Mouse (Mus musculus): ENCODE results near the gene Gm42906. TPM values are rescaled to one million over a fixed set of nuclear protein-coding genes. Genes with fewer than 3 reads are reported as not detected.

Gene Gm42906
- polyA plus RNA-seq, 1 experiment from 2014 or later = not detected

DNA sequence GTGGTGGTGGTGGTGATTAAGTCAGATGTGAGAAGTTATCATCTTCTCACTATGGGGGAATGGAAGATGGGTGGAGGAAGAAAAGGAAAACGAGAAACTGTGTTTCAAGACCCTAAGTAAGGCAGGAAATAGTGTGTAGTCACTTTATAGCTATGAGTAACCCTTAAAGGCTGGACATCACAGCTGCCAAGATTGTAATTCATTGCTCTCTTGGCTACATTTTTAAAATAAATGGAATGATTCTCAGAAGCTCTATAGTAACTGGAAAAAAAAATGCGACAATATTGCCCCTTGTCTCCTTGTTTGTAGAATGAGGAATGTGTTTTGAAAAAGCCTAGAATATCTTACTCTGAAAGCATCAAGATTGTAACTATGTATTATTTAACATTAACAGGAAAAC is 235.7 kb downstream of the Gm42906 start:
- Histone ChIP-seq H3K27me3 (replicated peaks; ENCODE audit: control insufficient read depth, insufficient read depth, low read length) (0 out of 2 replicates have a peak, but pooled peaks cover 2% of the 10 kb centered on the region), H3K27ac (ENCODE audit: low read length) (no peak overlapping the region), H3K36me3 (ENCODE audit: control insufficient read depth, insufficient read depth) (no peaks in the 10 kb centered on the region), H3K4me2 (ENCODE audit: low read length) (no peak overlapping the region), H3K9me3 (ENCODE audit: control insufficient read depth, low read length) (no peaks in the 10 kb centered on the region), H3K4me3 (replicated peaks; ENCODE audit: low read length) (no peak overlapping the region), H3K9ac (replicated peaks; ENCODE audit: low read depth, low read length) (no peak overlapping the region), H3K4me1 (replicated peaks; ENCODE audit: control insufficient read depth, insufficient read depth, low read length) (peaks cover 6% of the 10 kb centered on the region)
- 85% methylated on average over 2 of the region's 2 CpGs for WGBS
- ATAC-seq = no peak

DNA sequence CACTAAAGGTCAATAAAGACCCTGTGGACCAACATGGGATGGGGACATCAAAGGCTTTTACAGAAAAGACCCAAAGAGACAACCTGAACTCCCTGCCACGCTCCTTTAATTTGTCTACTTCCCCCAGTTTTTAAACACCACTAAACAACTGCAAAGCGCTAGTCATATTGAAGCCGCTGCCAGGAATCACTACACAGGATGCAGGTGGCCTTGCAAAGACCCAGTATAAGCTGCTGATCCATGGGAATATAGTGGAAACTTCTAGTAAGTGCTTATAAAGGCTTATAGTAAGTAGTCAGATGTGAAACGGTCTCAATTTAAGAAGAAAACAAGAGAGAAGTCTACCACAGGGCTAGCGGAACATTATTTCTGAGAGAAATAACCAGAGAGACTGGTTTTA is 237.2 kb downstream of the Gm42906 start:
- Histone ChIP-seq H3K4me3 (replicated peaks; ENCODE audit: low read length) (no peak overlapping the region), H3K36me3 (ENCODE audit: control insufficient read depth, insufficient read depth) (no peaks in the 10 kb centered on the region), H3K9me3 (ENCODE audit: control insufficient read depth, low read length) (no peaks in the 10 kb centered on the region), H3K4me2 (ENCODE audit: low read length) (no peak overlapping the region), H3K4me1 (replicated peaks; ENCODE audit: control insufficient read depth, insufficient read depth, low read length) (peaks cover 6% of the 10 kb centered on the region), H3K27ac (ENCODE audit: low read length) (no peak overlapping the region), H3K27me3 (replicated peaks; ENCODE audit: control insufficient read depth, insufficient read depth, low read length) (0 out of 2 replicates have a peak, but pooled peaks cover 2% of the 10 kb centered on the region), H3K9ac (replicated peaks; ENCODE audit: low read depth, low read length) (no peak overlapping the region)
- WGBS = 74% methylated on average over 5 of the region's 5 CpGs
- ATAC-seq = no peak

DNA sequence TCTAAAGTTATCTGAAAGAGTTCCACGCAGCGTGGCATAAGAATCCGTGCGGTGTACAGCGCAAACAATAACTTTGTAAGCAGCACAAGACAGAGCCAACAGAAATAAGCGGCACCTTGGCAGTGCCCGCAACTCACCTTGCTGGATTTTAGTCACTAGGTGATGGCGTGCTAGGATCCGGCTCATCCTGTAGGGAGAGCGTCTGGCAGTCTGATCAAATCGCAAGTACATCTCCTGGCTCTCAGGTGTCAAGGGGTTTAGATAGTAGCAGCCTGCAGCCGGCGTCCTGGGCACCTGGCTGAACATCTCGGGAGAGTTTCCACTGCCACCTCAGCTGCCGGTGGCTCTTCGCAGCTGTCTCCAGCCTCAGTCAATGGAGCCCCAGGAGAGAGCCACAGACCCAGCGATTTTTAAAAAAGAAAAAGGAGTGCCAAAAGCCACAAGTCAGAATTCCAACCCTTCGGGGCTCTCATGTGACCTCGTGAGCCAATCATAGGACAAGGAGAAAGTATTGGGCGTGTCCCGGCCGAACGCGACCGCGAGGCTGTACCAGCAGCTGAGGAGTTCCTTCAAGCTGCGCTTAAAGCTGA is 238.1 kb downstream of the Gm42906 start:
- no peaks in the 10 kb centered on the region for H3K36me3 ChIP-seq (ENCODE audit: control insufficient read depth, insufficient read depth)
- ATAC-seq = peak; percentile 97
- H3K27me3 ChIP-seq (replicated peaks; ENCODE audit: control insufficient read depth, insufficient read depth, low read length) = 0 out of 2 replicates have a peak, but pooled peaks cover 2% of the 10 kb centered on the region
- H3K9me3 ChIP-seq (ENCODE audit: control insufficient read depth, low read length) = no peaks in the 10 kb centered on the region
- no peak overlapping the region for H3K27ac ChIP-seq (ENCODE audit: low read length)
- WGBS = 1% methylated on average over 27 of the region's 27 CpGs
- H3K4me1 ChIP-seq (replicated peaks; ENCODE audit: control insufficient read depth, insufficient read depth, low read length) = peaks cover 6% of the 10 kb centered on the region
- H3K4me3 ChIP-seq (replicated peaks; ENCODE audit: low read length) = peak overlapping the region; percentile 56
- peak overlapping the region; percentile 94 for H3K4me2 ChIP-seq (ENCODE audit: low read length)
- peak overlapping the region; percentile 56 for H3K9ac ChIP-seq (replicated peaks; ENCODE audit: low read depth, low read length)

DNA sequence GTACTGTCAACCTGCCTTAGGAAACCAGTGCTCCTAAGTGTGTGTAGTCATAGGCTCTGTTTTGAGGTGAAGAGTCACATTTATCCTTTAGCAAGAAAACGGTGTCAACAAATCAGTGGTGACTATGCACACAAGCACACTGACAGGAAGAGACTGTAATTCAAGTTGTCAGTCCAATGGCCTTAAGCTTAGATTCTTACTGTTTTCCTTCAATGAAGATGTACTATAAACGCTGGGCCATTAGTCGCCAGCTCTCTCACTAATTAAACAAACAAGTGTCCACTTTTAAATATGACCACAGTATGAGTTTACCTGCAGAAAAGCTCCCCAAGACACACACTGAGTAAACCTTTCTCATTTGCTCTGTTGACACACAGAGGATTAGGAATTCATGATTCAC is 238.6 kb downstream of the Gm42906 start:
- no peak overlapping the region for H3K9ac ChIP-seq (replicated peaks; ENCODE audit: low read depth, low read length)

DNA sequence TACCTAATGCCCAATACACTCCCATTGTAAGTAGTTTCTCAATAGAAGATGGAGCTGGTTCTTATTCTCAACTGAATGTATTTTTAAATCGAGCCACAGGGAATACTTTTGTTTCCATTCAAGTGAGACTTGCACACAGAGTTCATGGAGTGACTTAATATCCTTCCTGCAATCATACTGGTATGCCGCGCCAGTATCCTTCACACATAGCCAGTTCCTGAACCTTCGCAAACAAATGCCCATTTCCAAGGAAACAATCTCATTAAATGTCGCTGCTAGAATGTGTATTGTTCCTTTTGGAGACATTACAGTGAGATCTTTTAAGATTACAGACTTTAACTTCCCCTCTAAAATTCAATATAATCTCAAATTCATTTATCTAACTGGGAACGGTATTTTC is 239.3 kb downstream of the Gm42906 start:
- no peak for ATAC-seq
- H3K4me2 ChIP-seq (ENCODE audit: low read length) = no peak overlapping the region
- 0 out of 2 replicates have a peak, but pooled peaks cover 2% of the 10 kb centered on the region for H3K27me3 ChIP-seq (replicated peaks; ENCODE audit: control insufficient read depth, insufficient read depth, low read length)
- H3K27ac ChIP-seq (ENCODE audit: low read length) = no peak overlapping the region
- no peaks in the 10 kb centered on the region for H3K9me3 ChIP-seq (ENCODE audit: control insufficient read depth, low read length)
- no peak overlapping the region for H3K9ac ChIP-seq (replicated peaks; ENCODE audit: low read depth, low read length)
- peaks cover 6% of the 10 kb centered on the region for H3K4me1 ChIP-seq (replicated peaks; ENCODE audit: control insufficient read depth, insufficient read depth, low read length)
- 64% methylated on average over 6 of the region's 6 CpGs for WGBS
- no peaks in the 10 kb centered on the region for H3K36me3 ChIP-seq (ENCODE audit: control insufficient read depth, insufficient read depth)
- H3K4me3 ChIP-seq (replicated peaks; ENCODE audit: low read length) = no peak overlapping the region

More for the DNA sequence above, 238.6 kb downstream of the Gm42906 start:
- Histone ChIP-seq H3K27ac (ENCODE audit: low read length) (no peak overlapping the region), H3K4me3 (replicated peaks; ENCODE audit: low read length) (peak overlapping the region; percentile 56), H3K27me3 (replicated peaks; ENCODE audit: control insufficient read depth, insufficient read depth, low read length) (0 out of 2 replicates have a peak, but pooled peaks cover 2% of the 10 kb centered on the region), H3K9me3 (ENCODE audit: control insufficient read depth, low read length) (no peaks in the 10 kb centered on the region), H3K36me3 (ENCODE audit: control insufficient read depth, insufficient read depth) (no peaks in the 10 kb centered on the region), H3K4me1 (replicated peaks; ENCODE audit: control insufficient read depth, insufficient read depth, low read length) (peaks cover 6% of the 10 kb centered on the region), H3K4me2 (ENCODE audit: low read length) (peak overlapping the region; percentile 94)
- 33% methylated on average over 3 of the region's 3 CpGs for WGBS
- ATAC-seq = no peak

DNA sequence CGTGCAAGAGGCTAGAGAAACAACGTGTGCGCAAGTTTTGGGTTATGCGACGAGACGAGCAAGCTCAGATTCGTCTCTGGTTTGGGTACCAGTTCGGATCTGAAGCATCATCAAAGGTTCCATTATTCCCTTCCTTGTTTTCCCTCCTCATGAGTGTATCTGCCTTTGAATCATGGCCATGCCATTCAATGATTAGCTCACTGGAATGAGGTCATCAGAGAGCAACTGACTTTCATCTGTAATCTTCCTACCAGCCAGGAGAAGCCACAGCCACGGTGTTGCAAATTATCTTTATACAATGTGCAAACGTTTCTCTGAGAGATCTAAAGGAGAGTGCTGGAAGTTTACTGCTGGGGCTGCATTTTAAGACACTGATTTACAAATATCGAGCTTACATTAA is 240.6 kb downstream of the Gm42906 start:
- Histone ChIP-seq H3K4me2 (ENCODE audit: low read length) (no peak overlapping the region), H3K4me3 (replicated peaks; ENCODE audit: low read length) (no peak overlapping the region), H3K4me1 (replicated peaks; ENCODE audit: control insufficient read depth, insufficient read depth, low read length) (peaks cover 6% of the 10 kb centered on the region), H3K27ac (ENCODE audit: low read length) (no peak overlapping the region), H3K9me3 (ENCODE audit: control insufficient read depth, low read length) (no peaks in the 10 kb centered on the region), H3K9ac (replicated peaks; ENCODE audit: low read depth, low read length) (no peak overlapping the region), H3K36me3 (ENCODE audit: control insufficient read depth, insufficient read depth) (no peaks in the 10 kb centered on the region), H3K27me3 (replicated peaks; ENCODE audit: control insufficient read depth, insufficient read depth, low read length) (0 out of 2 replicates have a peak, but pooled peaks cover 2% of the 10 kb centered on the region)
- 75% methylated on average over 11 of the region's 11 CpGs for WGBS
- ATAC-seq = no peak

DNA sequence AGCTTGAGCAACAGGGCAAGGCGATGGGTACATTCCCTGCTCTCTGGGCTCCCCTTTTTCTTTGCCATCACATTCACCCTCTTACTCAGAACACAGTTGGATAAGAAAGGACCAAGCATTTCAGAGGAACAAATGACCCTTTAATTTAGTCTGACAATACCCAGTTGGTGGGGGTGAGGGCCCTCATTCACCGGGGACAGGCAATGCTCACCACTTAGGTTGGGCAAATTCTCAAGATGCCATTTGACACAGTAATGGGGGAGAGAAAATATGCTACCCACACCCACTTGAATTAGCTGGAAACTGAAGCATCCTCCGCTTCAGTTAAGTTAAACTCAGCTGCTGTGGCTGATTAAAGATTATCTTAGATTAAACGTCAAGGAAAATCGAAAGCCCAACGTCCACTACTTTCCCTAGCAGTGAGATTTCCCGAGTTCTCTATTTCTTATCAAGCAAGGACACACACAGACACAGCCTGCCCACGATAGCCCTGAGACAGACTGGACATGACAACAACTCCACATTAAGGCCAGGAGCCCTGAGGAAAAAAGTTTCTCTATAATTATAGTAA is 242.6 kb downstream of the Gm42906 start:
- no peak overlapping the region for H3K4me2 ChIP-seq (ENCODE audit: low read length)
- no peak overlapping the region for H3K9ac ChIP-seq (replicated peaks; ENCODE audit: low read depth, low read length)

DNA sequence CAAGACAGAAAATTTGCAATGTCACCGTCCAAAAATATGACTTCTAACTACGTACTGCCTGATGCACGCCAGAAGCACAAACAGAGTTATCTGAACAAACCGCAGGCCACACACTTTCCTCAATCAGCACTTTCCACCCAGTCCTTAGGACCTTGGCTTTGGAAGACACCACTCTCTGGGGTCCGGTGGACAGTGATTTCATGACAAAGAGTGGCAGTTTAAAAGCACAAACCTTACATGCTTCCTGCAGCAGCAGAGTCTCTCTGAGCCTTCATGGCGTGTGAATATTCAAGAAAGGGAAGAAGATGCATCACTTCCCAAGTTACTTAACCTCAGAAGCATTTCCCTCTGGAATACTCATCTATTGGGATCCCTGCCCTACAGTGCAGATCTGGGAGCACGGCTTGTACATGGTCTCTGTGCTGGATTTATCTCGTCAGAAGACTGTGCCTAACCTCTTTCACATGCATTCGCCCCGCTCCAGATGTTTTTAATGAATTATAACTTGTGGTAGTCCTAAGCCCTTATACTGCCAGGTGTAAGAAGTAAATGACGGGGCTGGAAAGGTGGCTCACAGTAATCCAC is 244.2 kb downstream of the Gm42906 start:
- no peaks in the 10 kb centered on the region for H3K36me3 ChIP-seq (ENCODE audit: control insufficient read depth, insufficient read depth)
- H3K4me2 ChIP-seq (ENCODE audit: low read length) = no peak overlapping the region
- no peaks in the 10 kb centered on the region for H3K4me1 ChIP-seq (replicated peaks; ENCODE audit: control insufficient read depth, insufficient read depth, low read length)
- H3K9me3 ChIP-seq (ENCODE audit: control insufficient read depth, low read length) = no peaks in the 10 kb centered on the region
- no peaks in the 10 kb centered on the region for H3K27me3 ChIP-seq (replicated peaks; ENCODE audit: control insufficient read depth, insufficient read depth, low read length)
- H3K27ac ChIP-seq (ENCODE audit: low read length) = no peak overlapping the region
- H3K4me3 ChIP-seq (replicated peaks; ENCODE audit: low read length) = no peak overlapping the region
- H3K9ac ChIP-seq (replicated peaks; ENCODE audit: low read depth, low read length) = no peak overlapping the region
- ATAC-seq = no peak
- 92% methylated on average over 11 of the region's 11 CpGs for WGBS

More for the DNA sequence above, 242.6 kb downstream of the Gm42906 start:
- H3K27me3 ChIP-seq (replicated peaks; ENCODE audit: control insufficient read depth, insufficient read depth, low read length) = 0 out of 2 replicates have a peak, but pooled peaks cover 2% of the 10 kb centered on the region
- H3K36me3 ChIP-seq (ENCODE audit: control insufficient read depth, insufficient read depth) = no peaks in the 10 kb centered on the region
- 72% methylated on average over 8 of the region's 8 CpGs for WGBS
- no peak for ATAC-seq
- no peak overlapping the region for H3K4me3 ChIP-seq (replicated peaks; ENCODE audit: low read length)
- no peak overlapping the region for H3K27ac ChIP-seq (ENCODE audit: low read length)
- H3K4me1 ChIP-seq (replicated peaks; ENCODE audit: control insufficient read depth, insufficient read depth, low read length) = peaks cover 6% of the 10 kb centered on the region
- no peaks in the 10 kb centered on the region for H3K9me3 ChIP-seq (ENCODE audit: control insufficient read depth, low read length)

DNA sequence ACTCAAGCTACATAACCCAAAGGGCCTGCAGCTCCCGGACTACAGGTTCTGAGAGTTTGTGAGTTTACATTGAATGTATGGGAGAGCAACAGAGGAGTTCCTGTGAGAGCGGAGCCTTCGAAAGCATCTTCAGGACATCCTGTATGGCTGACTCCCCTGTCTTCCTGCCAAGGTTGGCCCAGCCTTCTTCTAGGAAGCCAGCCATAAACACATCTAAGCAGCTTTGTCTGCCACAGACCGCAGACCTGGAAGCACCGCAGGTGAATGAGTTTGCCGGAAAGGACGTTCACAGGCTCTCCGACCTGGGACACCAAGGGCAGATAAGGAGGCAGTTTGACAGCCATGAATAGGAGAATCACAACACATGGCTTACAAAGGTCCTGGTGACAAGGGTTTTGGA is 246.7 kb downstream of the Gm42906 start:
- Histone ChIP-seq H3K9me3 (ENCODE audit: control insufficient read depth, low read length) (no peaks in the 10 kb centered on the region), H3K4me1 (replicated peaks; ENCODE audit: control insufficient read depth, insufficient read depth, low read length) (no peaks in the 10 kb centered on the region), H3K27me3 (replicated peaks; ENCODE audit: control insufficient read depth, insufficient read depth, low read length) (no peaks in the 10 kb centered on the region), H3K9ac (replicated peaks; ENCODE audit: low read depth, low read length) (no peak overlapping the region), H3K4me3 (replicated peaks; ENCODE audit: low read length) (no peak overlapping the region), H3K4me2 (ENCODE audit: low read length) (no peak overlapping the region), H3K36me3 (ENCODE audit: control insufficient read depth, insufficient read depth) (no peaks in the 10 kb centered on the region), H3K27ac (ENCODE audit: low read length) (no peak overlapping the region)
- WGBS = 95% methylated on average over 8 of the region's 8 CpGs
- ATAC-seq = no peak

Measured in forebrain, embryonic 16.5 days (tissue).